Mouse (Mus musculus): ENCODE measurements at regions not wholly inside any gene's neighbourhood (a gene's known extent, or its start where the extent isn't known, plus 50 kb on each side); places are given as distances from the start of the nearest gene placed in this dataset.
A peak's percentile ranks its signal among the peaks of the same experiment; 100 is the strongest.

- intact Hi-C loops (cut with DNase I) = no loop called here
- DNase-seq (ENCODE audit: low spot score in 2 of 2) = no peak
These were observed 85.0 kb downstream of the Bach1 start for GRCm38 (mm10) chr16:87783561-87784304.

GRCm38 (mm10) chr16:87784405-87784994 is 85.8 kb downstream of the Bach1 start:
- DNase-seq (ENCODE audit: low spot score in 2 of 2) = no peak
- intact Hi-C loops (cut with DNase I) = no loop called here

- DNase-seq (ENCODE audit: low spot score in 2 of 2) = no peak
- intact Hi-C loops (cut with DNase I) = no loop called here
These were observed 90.8 kb downstream of the Bach1 start for GRCm38 (mm10) chr16:87789539-87789938.

GRCm38 (mm10) chr16:87789957-87790356 is 91.2 kb downstream of the Bach1 start:
- no peak for DNase-seq (ENCODE audit: low spot score in 2 of 2)
- intact Hi-C loops (cut with DNase I) = no loop called here

- peak; percentile 14 to 21 for DNase-seq (ENCODE audit: low spot score in 2 of 2)
- intact Hi-C loops (cut with DNase I) = no loop called here
These were observed 97.9 kb downstream of the Bach1 start for GRCm38 (mm10) chr16:87796514-87797248.

- intact Hi-C loops (cut with DNase I) = no loop called here
- no peak for DNase-seq (ENCODE audit: low spot score in 2 of 2)
These were observed 103.6 kb downstream of the Bach1 start for GRCm38 (mm10) chr16:87802317-87802716.

GRCm38 (mm10) chr16:87817590-87817989 is 118.8 kb downstream of the Bach1 start:
- intact Hi-C loops (cut with DNase I) = no loop called here
- DNase-seq (ENCODE audit: low spot score in 2 of 2) = no peak

- intact Hi-C loops (cut with DNase I) = no loop called here
- no peak for DNase-seq (ENCODE audit: low spot score in 2 of 2)
These were observed 135.6 kb downstream of the Bach1 start for GRCm38 (mm10) chr16:87834296-87834695.

GRCm38 (mm10) chr16:87840949-87841546 is 142.3 kb downstream of the Bach1 start:
- peak; percentile 75 to 83 for DNase-seq (ENCODE audit: low spot score in 2 of 2)
- intact Hi-C loops (cut with DNase I) = loop anchor here (1.0 to 5.0 kb wide), 2 partner anchors 364 to 1926 kb away; no protein-coding TSS in a partner anchor

Measured in left cerebral cortex, postnatal 36 days (tissue).